In genomic region chr13:51975330-51975729, GRCm38 (mm10) we compare ENCODE assay signal across 9 mouse cellular contexts.
A peak's percentile ranks its signal among the peaks of the same experiment; 100 is the strongest.
DNase-seq lines count a peak whose midpoint lies in the region; ATAC-seq and TF ChIP-seq lines count a peak whose summit lies in the region.
"Had no signal": no experiment of that assay in that cellular context is flagged by ENCODE, and none has a peak within 500 bp of the region (broad histone marks: within the 10 kb centered on the region; RNA-seq: fewer than 3 reads in every experiment).

No protein-coding gene starts in this region.

- TF ChIP-seq CTCF in lung, postnatal 0 days (IDR thresholded peaks at IDR 0.05): no peak
- no peak for TF ChIP-seq CTCF in lung, adult 2 months (IDR thresholded peaks at IDR 0.05; ENCODE audit: insufficient read depth, low read length)
- no peak for TF ChIP-seq CTCF in intestine, postnatal 0 days (IDR thresholded peaks at IDR 0.05; ENCODE audit: low read depth)
- TF ChIP-seq CTCF in small intestine, adult 2 months (IDR thresholded peaks at IDR 0.05; ENCODE audit: extremely low read depth, insufficient read length, insufficient replicate concordance, low read depth, low read length): no peak

- 0 out of 2 replicates have a peak overlapping the region, but pooled peaks have one; percentile 3 for H3K9ac ChIP-seq in lung, postnatal 0 days (replicated peaks; ENCODE audit: low read depth)
- no peak overlapping the region for H3K9ac ChIP-seq in embryonic facial prominence, embryonic 13.5 days
- no peak overlapping the region; the same call in 1 of the 2 replicates for H3K9ac ChIP-seq in intestine, postnatal 0 days (ENCODE audit: low read depth, low read length)

- no peak for DNase-seq in lung, postnatal 0 days (ENCODE audit: low spot score)
- DNase-seq in lung, adult 2 months: no peak
- no peak for DNase-seq in T-cell, adult 2 months (ENCODE audit: low spot score)
- no peak for DNase-seq in cerebellum, postnatal 4 days (ENCODE audit: low spot score in 2 of 2)
- no peak for DNase-seq in cerebellum, adult 11 months
- DNase-seq: thymus, adult 18-20 months had no signal

- TF ChIP-seq POLR2A in lung, adult 2 months (IDR thresholded peaks at IDR 0.05; ENCODE audit: borderline replicate concordance, extremely low read depth, low read depth, low read length): no peak
- no peak for TF ChIP-seq POLR2A in small intestine, adult 2 months (IDR thresholded peaks at IDR 0.05; ENCODE audit: low read depth, low read length)

- 0 out of 2 replicates have a peak overlapping the region, but pooled peaks have one; percentile 2 for H3K4me2 ChIP-seq in lung, postnatal 0 days (replicated peaks; ENCODE audit: low read depth, low read length)
- peak overlapping the region; percentile 30 for H3K4me2 ChIP-seq in embryonic facial prominence, embryonic 13.5 days
- no peak overlapping the region for H3K4me2 ChIP-seq in intestine, postnatal 0 days (replicated peaks; ENCODE audit: low read depth)

- no peak overlapping the region for H3K4me3 ChIP-seq in lung, postnatal 0 days (ENCODE audit: low read depth, low read length)
- no peak overlapping the region for H3K4me3 ChIP-seq in lung, adult 2 months (replicated peaks; ENCODE audit: extremely low read depth, low read depth, low read length)
- no peak overlapping the region for H3K4me3 ChIP-seq in embryonic facial prominence, embryonic 13.5 days
- H3K4me3 ChIP-seq in intestine, postnatal 0 days (ENCODE audit: low read depth, low read length): no peak overlapping the region
- H3K4me3 ChIP-seq in small intestine, adult 2 months (ENCODE audit: low read depth, low read length): no peak overlapping the region

- no peak for TF ChIP-seq EP300 in lung, postnatal 0 days (IDR thresholded peaks at IDR 0.05)

- no peaks in the 10 kb centered on the region for H3K36me3 ChIP-seq in lung, postnatal 0 days (ENCODE audit: insufficient read depth, low read length)
- no peaks in the 10 kb centered on the region for H3K36me3 ChIP-seq in embryonic facial prominence, embryonic 13.5 days
- H3K36me3 ChIP-seq in intestine, postnatal 0 days (ENCODE audit: control insufficient read depth, insufficient read depth): no peaks in the 10 kb centered on the region
- no peaks in the 10 kb centered on the region for H3K36me3 ChIP-seq in small intestine, adult 2 months (ENCODE audit: control insufficient read depth, insufficient read depth, low read length)

- no peaks in the 10 kb centered on the region for H3K9me3 ChIP-seq in lung, postnatal 0 days (ENCODE audit: low read length)
- 0 out of 2 replicates have a peak, but pooled peaks cover 4% of the 10 kb centered on the region for H3K9me3 ChIP-seq in embryonic facial prominence, embryonic 13.5 days
- no peaks in the 10 kb centered on the region for H3K9me3 ChIP-seq in intestine, postnatal 0 days (ENCODE audit: control insufficient read depth)

- H3K4me1 ChIP-seq in lung, postnatal 0 days (ENCODE audit: insufficient read depth, low read depth, low read length): peaks cover 26% of the 10 kb centered on the region
- H3K4me1 ChIP-seq in lung, adult 2 months (ENCODE audit: control insufficient read depth, insufficient read depth, low read length): peaks cover 10% of the 10 kb centered on the region
- peaks cover 47% of the 10 kb centered on the region for H3K4me1 ChIP-seq in embryonic facial prominence, embryonic 13.5 days
- peaks cover 23% of the 10 kb centered on the region for H3K4me1 ChIP-seq in intestine, postnatal 0 days (replicated peaks; ENCODE audit: control insufficient read depth, insufficient read depth, low read length)
- peaks cover 39% of the 10 kb centered on the region for H3K4me1 ChIP-seq in small intestine, adult 2 months (ENCODE audit: control insufficient read depth, insufficient read depth, insufficient read length, low read length)

- 50% methylated on average over 10 of the region's 10 CpGs for WGBS in lung, postnatal 0 days
- whole genome bisulfite sequencing in lung, adult 2 months: 72% methylated on average over 10 of the region's 10 CpGs
- 51% methylated on average over 10 of the region's 10 CpGs for WGBS in embryonic facial prominence, embryonic 13.5 days
- WGBS in intestine, postnatal 0 days: 63% methylated on average over 10 of the region's 10 CpGs
- 70% methylated on average over 10 of the region's 10 CpGs for WGBS in small intestine, adult 2 months

- ATAC-seq in lung, postnatal 0 days: no peak
- 0 out of 2 replicates have a peak, but pooled peaks have one; percentile 7 for ATAC-seq in embryonic facial prominence, embryonic 13.5 days (ENCODE audit: insufficient number of reproducible peaks, insufficient read depth, low FRiP score, low TSS enrichment, low read depth)
- no peak for ATAC-seq in intestine, postnatal 0 days

- H3K27me3 ChIP-seq in lung, postnatal 0 days (replicated peaks; ENCODE audit: insufficient read depth, low read length): no peaks in the 10 kb centered on the region
- no peaks in the 10 kb centered on the region for H3K27me3 ChIP-seq in embryonic facial prominence, embryonic 13.5 days
- H3K27me3 ChIP-seq in intestine, postnatal 0 days (replicated peaks; ENCODE audit: control insufficient read depth, insufficient read depth, low read length): no peaks in the 10 kb centered on the region
- H3K27me3 ChIP-seq in small intestine, adult 2 months (ENCODE audit: control insufficient read depth, insufficient read depth, low read length): no peaks in the 10 kb centered on the region

- H3K27ac ChIP-seq in lung, postnatal 0 days (ENCODE audit: low read length): peak overlapping the region; percentile 85
- H3K27ac ChIP-seq in embryonic facial prominence, embryonic 13.5 days: peak overlapping the region; percentile 81
- peak overlapping the region; percentile 41; the same call in 1 of the 2 replicates for H3K27ac ChIP-seq in intestine, postnatal 0 days (ENCODE audit: low read depth, low read length)
- peak overlapping the region; percentile 57 for H3K27ac ChIP-seq in small intestine, adult 2 months (ENCODE audit: insufficient read depth, low read depth, low read length)
